Mouse (Mus musculus) hindbrain, postnatal 0 days (tissue): ENCODE data around the gene Ell2. TPM values are rescaled to one million over a fixed set of nuclear protein-coding genes. Genes with fewer than 3 reads are reported as not detected.

Source experiments
- ATAC-seq: fragments of 200-750 bp; cut with Nextera tagmentation; 2 replicates; pipeline ENCODE4 v1.8.0; 2017; ENCODE audit warnings: mild to moderate bottlenecking, moderate TSS enrichment, moderate library complexity
- DNase-seq: peaks from one replicate; pipeline ENCODE4 v3.0.0-alpha.2; 2015; ENCODE audit warnings: low spot score
- H3K27ac ChIP-seq: fragments of 300-500 bp; sonication (generic); 2 replicates; pipeline ENCODE4 v1.5.1; 2014; ENCODE audit warnings: mild to moderate bottlenecking
- H3K27me3 ChIP-seq: fragments of 300-500 bp; sonication (generic); 2 replicates; pipeline ENCODE4 v1.6.1; 2014; ENCODE audit warnings: low read length, mixed read lengths; ENCODE audit not compliant: insufficient read depth
- H3K36me3 ChIP-seq: fragments of 300-500 bp; sonication (generic); 2 replicates; pipeline ENCODE4 v1.6.1; 2014; ENCODE audit warnings: low read length, mixed read lengths; ENCODE audit not compliant: insufficient read depth
- H3K4me1 ChIP-seq: fragments of 300-500 bp; sonication (generic); 2 replicates; pipeline ENCODE4 v1.6.1; 2014; ENCODE audit warnings: antibody characterized with exemption, low read length, mixed read lengths; ENCODE audit not compliant: insufficient read depth
- H3K4me2 ChIP-seq: fragments of 300-500 bp; sonication (generic); 2 replicates; pipeline ENCODE4 v1.6.1; 2014; ENCODE audit warnings: low read depth, mild to moderate bottlenecking, low read length, moderate library complexity, mixed read lengths
- H3K4me3 ChIP-seq: fragments of 300-500 bp; sonication (generic); 2 replicates; pipeline ENCODE4 v1.5.1; 2014; ENCODE audit warnings: low read length
- H3K9ac ChIP-seq: fragments of 300-500 bp; sonication (generic); replicated peaks from 2 replicates; pipeline ENCODE4 v1.6.1; 2014; ENCODE audit warnings: mild to moderate bottlenecking, low read length, moderate library complexity, mixed read lengths
- H3K9me3 ChIP-seq: fragments of 300-500 bp; sonication (generic); 2 replicates; pipeline ENCODE4 v1.6.1; 2016; ENCODE audit warnings: low read length, mixed read lengths
- CTCF ChIP-seq: IDR thresholded peaks from 2 replicates; pipeline ENCODE4 v1.5.1; 2016; ENCODE audit warnings: antibody characterized with exemption, control low read depth, low read depth
- WGBS: fragments of 180-500 bp; shearing (Covaris S2); extraction: QIAGEN DNeasy Blood & Tissue Kit; methylation state at CpG from one replicate; pipeline ENCODE4 v1.1.7; 2014; 5-methylcytosine and 5-hydroxymethylcytosine counted together
- polyA plus RNA-seq: library from polyadenylated mRNA; unstranded; fragments of >200 nt; fragmentation: Nextera tagmentation; extraction: Ambion mirVana; gene quantifications from 2 replicates; pipeline ENCODE4 v1.2.1, GENCODE M21; 2015
- total RNA-seq: library from RNA; depleted of rRNA; stranded (reverse); fragments of >200 nt; gene quantifications from 2 replicates; pipeline ENCODE4 v1.2.3, GENCODE M21; 2014

Ell2 gene
- total and polyA plus RNA-seq, 2 experiments from 2014 or later, result 2.1 to 2.6 TPM

DNA sequence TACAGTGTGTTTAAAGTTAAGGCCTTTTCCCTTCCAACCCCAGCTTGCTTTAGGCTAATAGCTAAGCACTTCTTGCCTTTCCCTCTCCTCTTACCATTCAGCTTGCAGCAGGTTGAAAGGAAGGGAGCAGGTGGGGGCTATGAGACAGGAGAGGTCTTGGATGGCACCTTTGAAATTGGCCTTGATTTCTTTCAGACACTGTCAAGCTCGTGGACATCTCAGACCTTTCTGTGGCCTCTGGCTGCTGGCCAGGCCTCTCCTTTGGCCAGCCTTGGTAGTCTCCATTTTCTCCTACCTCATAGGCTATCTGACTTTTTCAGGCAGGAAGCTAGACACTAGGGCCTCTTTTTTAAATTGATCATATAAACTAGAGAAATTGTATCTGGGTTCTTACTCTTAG is 70.1 kb downstream of the Ell2 start:
- ATAC-seq (no peak), DNase-seq (no peak)
- WGBS, result 50% methylated on average over 1 of the region's 1 CpGs
- Histone ChIP-seq H3K9me3 (no peaks in the 10 kb centered on the region), H3K4me1 (no peaks in the 10 kb centered on the region), H3K27ac (no peak overlapping the region), H3K36me3 (no peaks in the 10 kb centered on the region), H3K9ac (no peak overlapping the region), H3K27me3 (no peaks in the 10 kb centered on the region), H3K4me2 (no peak overlapping the region), H3K4me3 (no peak overlapping the region)
- no peak for TF ChIP-seq CTCF

DNA sequence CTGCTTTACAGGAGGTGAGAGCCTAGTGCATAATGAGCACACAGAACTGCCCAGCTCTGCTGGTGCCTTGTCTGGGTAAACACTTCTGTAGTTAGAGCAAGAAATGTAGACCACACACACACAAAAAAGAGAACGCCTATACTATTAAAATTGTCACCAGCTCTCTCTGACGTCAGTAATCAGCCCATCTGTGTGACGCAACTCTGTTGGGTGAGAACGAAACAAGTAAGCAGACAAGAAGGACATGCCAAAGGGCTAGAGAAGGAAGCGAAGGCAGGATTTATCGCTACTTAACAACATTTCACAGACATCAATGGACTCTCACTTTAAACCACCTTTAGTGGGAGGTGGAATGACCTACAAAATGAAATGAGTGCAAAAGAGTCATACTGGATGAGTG is 71.6 kb downstream of the Ell2 start:
- no peak overlapping the region for H3K4me2 ChIP-seq
- no peak overlapping the region for H3K27ac ChIP-seq
- DNase-seq (no peak), ATAC-seq (no peak)
- no peaks in the 10 kb centered on the region for H3K9me3 ChIP-seq
- TF ChIP-seq CTCF, result no peak
- no peak overlapping the region for H3K9ac ChIP-seq
- no peaks in the 10 kb centered on the region for H3K27me3 ChIP-seq
- H3K4me1 ChIP-seq, result no peaks in the 10 kb centered on the region
- no peak overlapping the region for H3K4me3 ChIP-seq
- 92% methylated on average over 6 of the region's 6 CpGs for WGBS
- H3K36me3 ChIP-seq, result no peaks in the 10 kb centered on the region

DNA sequence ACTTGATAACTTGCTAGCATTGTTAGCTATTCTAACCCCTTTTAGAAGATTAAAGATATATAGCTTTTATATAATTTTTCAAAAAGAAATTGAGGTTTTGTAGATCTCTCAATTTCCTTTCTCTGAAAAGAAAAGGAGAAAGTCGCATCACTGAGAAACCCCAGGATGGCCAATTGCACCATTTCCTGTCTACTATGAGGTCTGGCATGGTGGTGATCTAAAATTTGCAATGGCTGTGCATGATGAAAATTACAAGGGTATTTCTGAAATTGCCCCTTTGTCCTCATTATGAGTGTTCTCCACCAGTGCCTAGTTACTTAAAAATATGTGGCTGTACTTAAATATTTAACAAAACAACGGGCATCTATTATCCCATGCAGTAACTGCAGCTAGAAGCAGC is 72.6 kb downstream of the Ell2 start:
- H3K36me3 ChIP-seq, result no peaks in the 10 kb centered on the region
- H3K27ac ChIP-seq, result no peak overlapping the region
- no peaks in the 10 kb centered on the region for H3K27me3 ChIP-seq
- ATAC-seq, result no peak
- no peak overlapping the region for H3K4me2 ChIP-seq
- 92% methylated on average over 2 of the region's 2 CpGs for WGBS
- H3K9ac ChIP-seq, result no peak overlapping the region
- H3K4me1 ChIP-seq, result no peaks in the 10 kb centered on the region
- no peak for TF ChIP-seq CTCF
- H3K4me3 ChIP-seq, result no peak overlapping the region
- H3K9me3 ChIP-seq, result no peaks in the 10 kb centered on the region
- no peak for DNase-seq

DNA sequence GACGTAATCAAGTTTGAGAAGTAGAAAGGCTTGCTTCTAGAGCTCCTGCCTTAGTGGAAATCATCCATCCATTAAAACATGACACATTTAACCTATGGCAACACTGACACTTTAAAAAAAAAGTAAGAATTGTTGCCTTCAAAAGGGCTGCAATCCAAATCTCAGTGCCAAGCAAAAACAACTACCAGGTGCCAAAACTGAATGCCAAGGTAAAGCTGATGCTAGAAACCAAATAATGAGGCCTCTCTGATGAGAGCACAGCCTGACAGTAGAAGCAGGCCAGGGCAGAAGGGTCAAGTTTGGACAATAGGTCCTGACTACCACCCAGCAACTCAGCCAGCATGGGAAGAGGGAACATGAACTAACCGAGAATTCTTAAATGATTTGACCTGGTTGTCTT is 73.5 kb downstream of the Ell2 start:
- ATAC-seq, result no peak
- Histone ChIP-seq H3K36me3 (no peaks in the 10 kb centered on the region), H3K4me2 (no peak overlapping the region), H3K27ac (no peak overlapping the region), H3K4me1 (no peaks in the 10 kb centered on the region), H3K9me3 (no peaks in the 10 kb centered on the region), H3K9ac (no peak overlapping the region), H3K27me3 (no peaks in the 10 kb centered on the region), H3K4me3 (no peak overlapping the region)
- no peak for TF ChIP-seq CTCF
- no peak for DNase-seq
- 58% methylated on average over 2 of the region's 2 CpGs for WGBS

DNA sequence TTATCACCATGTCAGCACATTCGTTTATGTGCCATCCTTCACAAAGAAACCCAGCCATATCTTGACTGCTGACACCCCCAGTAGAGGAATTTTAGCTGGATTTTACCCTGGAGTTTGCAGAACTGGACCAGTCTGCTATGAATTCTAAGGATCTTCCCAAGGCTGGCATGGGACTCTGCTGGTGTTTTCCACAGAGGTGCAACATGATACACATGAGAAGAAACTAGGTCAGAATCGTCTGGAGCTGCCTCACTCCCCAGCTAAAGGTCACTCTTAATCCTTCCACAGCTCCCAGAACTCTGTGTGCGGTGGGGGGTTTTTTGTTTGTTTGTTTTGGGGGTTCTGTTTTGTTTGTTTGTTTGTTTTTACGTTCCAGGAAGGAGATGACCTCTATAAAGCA is 79.2 kb downstream of the Ell2 start:
- no peaks in the 10 kb centered on the region for H3K27me3 ChIP-seq
- TF ChIP-seq CTCF, result no peak
- 72% methylated on average over 4 of the region's 4 CpGs for WGBS
- H3K36me3 ChIP-seq, result no peaks in the 10 kb centered on the region
- DNase-seq (no peak), ATAC-seq (no peak)
- no peaks in the 10 kb centered on the region for H3K9me3 ChIP-seq
- no peak overlapping the region for H3K4me2 ChIP-seq
- H3K27ac ChIP-seq, result no peak overlapping the region
- no peaks in the 10 kb centered on the region for H3K4me1 ChIP-seq
- no peak overlapping the region for H3K9ac ChIP-seq
- no peak overlapping the region for H3K4me3 ChIP-seq

DNA sequence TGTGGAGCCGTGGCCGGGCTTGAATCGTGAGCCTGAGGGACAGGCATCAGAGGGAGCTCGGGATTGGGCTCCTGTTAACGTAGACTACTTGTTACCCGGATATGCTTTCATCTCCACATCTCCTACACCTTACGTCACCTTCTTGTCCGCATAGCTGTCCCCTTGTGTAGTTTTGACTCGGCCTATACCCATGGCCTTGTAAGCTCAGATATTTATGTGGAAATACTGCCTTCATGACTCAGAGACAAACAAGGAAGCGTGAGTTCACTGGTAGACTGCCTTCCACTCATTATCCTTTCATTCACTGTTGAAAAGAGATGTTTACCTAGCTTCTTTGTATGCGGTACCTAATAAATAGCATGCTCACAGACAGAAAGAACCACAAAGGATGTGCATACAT is 79.7 kb downstream of the Ell2 start:
- ATAC-seq (no peak), DNase-seq (no peak)
- no peaks in the 10 kb centered on the region for H3K4me1 ChIP-seq
- H3K4me2 ChIP-seq, result no peak overlapping the region
- 89% methylated on average over 11 of the region's 11 CpGs for WGBS
- no peaks in the 10 kb centered on the region for H3K36me3 ChIP-seq
- no peak overlapping the region for H3K27ac ChIP-seq
- H3K4me3 ChIP-seq, result no peak overlapping the region
- no peaks in the 10 kb centered on the region for H3K9me3 ChIP-seq
- H3K27me3 ChIP-seq, result no peaks in the 10 kb centered on the region
- H3K9ac ChIP-seq, result no peak overlapping the region
- TF ChIP-seq CTCF, result no peak

DNA sequence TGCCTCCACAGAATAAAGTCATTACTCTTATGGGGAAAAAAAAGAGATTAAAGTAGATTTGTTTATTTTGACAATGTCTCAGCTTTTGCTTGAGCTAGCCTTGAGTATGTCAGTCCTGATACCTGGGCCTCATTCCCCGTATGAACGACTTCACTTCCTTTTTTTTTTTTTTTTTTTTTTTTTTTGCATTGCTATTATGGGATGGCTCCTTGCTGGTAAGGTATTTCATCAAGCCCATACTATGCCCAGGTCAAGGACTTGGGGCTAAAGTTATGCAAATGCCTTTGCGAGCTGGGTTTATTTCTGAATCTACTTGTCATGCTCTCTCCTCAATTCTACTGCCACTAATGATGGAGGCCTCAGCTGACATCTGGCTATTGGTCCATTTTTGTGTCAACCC is 80.8 kb downstream of the Ell2 start:
- H3K36me3 ChIP-seq, result no peaks in the 10 kb centered on the region
- DNase-seq, result no peak
- no peaks in the 10 kb centered on the region for H3K4me1 ChIP-seq
- no peak overlapping the region for H3K9ac ChIP-seq
- TF ChIP-seq CTCF, result no peak
- H3K4me2 ChIP-seq, result no peak overlapping the region
- no peak overlapping the region for H3K4me3 ChIP-seq
- ATAC-seq, result no peak
- H3K9me3 ChIP-seq, result no peaks in the 10 kb centered on the region
- H3K27me3 ChIP-seq, result no peaks in the 10 kb centered on the region
- H3K27ac ChIP-seq, result no peak overlapping the region
- WGBS, result 86% methylated on average over 3 of the region's 3 CpGs
